Mouse (Mus musculus) neutrophil, adult 5-6 weeks (primary cell): ENCODE measurements around the gene Lck. TPM values are rescaled to one million over a fixed set of nuclear protein-coding genes. Genes with fewer than 3 reads are reported as not detected.

Experiments used
- ATAC-seq: fragments of 151-379, 151-347 bp; 2 replicates; pipeline ENCODE4 v1.8.0; 2017; ENCODE audit warnings: mild to moderate bottlenecking, moderate TSS enrichment; ENCODE audit not compliant: insufficient number of reproducible peaks, poor library complexity, low FRiP score, severe bottlenecking; ENCODE audit errors: extremely low read depth
- total RNA-seq: library from RNA; stranded (forward); fragments of 200-1000 nt; gene quantifications from 2 replicates; pipeline ENCODE4 v1.2.3, GENCODE M21; 2017

Gene Lck
- total RNA-seq, 1 experiment from 2014 or later, result 54.2 TPM

DNA sequence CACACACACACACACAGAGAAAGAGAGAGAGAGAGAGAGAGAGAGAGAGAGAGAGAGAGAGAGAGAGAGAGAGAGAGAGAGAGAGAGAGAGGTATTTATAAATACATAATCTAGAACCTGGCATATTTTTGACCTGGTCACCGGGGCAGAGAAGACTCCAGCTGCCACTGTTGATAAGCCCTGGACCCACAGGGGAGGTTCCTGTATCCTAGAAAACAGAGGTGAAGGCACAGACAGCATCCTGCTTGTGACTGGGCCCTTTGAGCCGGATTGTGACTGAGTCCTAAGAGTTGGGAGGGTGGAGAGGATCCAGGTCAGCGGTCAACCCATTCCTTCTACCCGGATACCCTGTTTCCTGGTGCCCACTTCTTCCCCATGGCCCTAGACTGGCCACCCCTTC lies 15.4 kb upstream of the Lck start:
- ATAC-seq, result no peak

DNA sequence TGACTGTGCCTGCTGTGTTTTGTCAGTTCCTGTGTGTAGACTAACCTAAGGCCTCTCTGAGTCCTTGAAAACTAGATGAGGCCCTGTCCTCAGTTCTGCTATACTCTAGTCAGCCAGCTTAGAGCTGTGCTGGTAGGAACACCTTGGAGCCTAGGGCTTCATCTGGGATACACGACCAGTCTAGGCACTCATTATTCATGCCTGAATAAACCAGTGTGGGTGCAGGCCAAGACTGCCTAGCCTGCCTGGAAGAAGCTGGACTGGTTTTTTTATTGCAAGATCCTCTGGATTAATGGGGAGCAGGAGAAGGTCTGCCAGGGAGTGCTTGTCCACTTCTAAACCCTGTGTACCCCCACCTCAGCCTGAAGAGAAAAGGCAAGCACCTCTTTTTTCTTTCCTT lies 13.5 kb upstream of the Lck start:
- no peak for ATAC-seq

DNA sequence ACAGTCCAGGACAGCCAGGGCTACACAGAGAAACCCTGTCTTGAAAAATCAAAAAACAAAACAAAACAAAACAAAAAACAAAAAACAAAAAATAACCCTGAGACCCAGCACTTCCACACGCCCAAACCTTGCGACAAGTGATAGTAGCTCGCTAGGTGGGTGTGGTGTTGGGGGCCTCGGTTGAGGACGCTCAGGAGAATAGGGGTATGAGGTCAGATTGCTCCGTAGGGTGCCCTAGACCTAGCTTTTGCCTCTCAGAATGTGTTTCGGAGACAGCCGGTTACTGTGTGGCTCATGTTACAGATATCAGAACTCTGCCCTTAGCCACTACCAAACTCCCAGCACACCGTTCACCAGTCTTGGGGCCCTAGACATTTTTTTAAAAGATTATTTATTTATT lies 12.3 kb upstream of the Lck start:
- no peak for ATAC-seq

DNA sequence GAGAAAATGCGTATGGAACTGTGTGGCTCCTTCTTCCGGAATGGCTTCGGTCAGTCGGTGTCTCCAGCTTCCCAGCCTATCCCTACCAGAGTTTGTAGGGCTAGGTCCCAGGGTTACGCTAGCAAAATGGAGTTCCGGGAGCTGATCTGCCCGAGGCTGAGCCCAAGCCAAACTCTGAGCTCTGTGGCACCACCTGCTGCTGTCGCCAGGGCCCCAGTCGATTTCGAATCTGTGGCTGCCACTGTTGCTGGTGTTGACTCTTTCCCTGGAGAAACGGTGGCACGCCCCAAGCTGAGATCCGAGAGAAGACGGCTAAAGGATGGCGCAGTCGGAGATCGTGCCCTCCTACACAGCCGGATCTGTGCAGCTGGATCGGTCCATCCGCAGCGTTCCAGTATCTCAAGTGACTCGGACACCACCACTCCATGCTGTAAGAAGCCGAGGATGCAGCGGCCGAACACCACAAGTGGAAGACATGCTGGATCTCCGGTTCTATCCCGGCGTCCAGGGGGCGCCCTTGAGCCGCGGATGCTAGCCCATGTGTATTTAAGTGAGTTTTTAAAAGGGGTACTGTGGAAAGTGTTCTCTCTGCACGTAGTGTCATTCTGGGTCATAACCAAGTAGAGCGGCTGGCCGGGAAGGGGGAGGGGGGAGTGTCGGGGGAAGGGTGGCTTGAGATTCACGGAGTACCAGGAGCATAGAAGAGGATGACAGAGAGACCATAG lies 11.6 kb upstream of the Lck start:
- ATAC-seq, result peak; percentile 78

DNA sequence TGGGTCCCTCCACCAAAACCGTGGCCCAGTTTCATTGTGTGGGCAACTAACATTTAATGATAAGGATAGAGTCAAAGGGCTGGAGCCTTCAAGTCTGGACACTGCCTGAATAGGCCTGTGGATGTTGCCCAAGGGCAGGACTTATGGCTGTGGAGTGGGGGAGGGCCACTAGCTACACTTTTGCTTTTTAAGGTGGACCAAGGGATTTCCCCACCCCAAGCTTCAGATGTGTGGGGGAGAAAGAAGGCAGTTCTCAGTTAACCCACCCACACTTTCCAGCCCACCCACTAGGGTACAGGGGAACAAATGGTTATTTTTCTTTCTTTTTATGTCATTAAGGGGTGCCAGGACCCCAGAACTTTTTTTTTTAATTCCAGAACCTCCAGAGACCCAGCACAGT lies 10.9 kb upstream of the Lck start:
- no peak for ATAC-seq

DNA sequence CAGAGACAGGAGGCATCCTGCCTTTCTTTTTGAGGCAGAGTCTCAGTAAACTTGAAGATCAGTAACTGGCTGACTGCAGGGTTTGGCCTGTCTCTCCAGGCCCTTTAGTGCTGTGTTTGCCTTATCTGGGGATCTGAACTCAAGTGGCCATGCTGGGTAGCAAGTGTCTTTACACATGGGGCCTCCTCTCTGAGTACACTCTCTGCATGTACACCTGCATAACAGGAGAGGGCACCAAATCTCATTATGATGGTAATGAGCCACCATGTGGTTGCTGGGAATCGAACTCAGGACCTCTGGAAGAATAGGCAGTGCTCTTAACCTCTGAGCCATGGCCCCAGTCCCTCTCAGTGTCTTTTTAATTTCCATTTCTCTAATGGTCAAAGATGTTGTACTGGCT lies 8.8 kb upstream of the Lck start:
- no peak for ATAC-seq

DNA sequence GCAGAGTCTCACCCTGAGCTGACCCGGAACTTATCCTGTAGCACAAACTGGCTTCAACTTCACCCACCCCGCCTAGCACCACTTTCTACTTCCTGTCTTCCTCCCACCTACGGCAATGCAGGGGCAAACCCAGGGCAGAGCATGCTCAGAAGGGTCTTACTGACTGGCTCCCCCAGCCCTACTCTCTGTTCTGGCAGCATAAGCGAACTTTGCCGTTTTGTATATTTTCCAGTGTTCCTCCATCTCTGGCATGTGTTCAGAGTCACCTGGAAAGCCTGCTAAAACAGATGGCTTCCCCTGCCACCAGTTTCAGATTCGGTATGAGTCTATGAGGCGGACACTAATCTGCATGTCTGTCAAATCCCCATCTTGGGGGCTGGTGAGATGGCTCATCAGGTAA lies 6.9 kb upstream of the Lck start:
- ATAC-seq, result 0 out of 2 replicates have a peak, but pooled peaks have one; percentile 14

DNA sequence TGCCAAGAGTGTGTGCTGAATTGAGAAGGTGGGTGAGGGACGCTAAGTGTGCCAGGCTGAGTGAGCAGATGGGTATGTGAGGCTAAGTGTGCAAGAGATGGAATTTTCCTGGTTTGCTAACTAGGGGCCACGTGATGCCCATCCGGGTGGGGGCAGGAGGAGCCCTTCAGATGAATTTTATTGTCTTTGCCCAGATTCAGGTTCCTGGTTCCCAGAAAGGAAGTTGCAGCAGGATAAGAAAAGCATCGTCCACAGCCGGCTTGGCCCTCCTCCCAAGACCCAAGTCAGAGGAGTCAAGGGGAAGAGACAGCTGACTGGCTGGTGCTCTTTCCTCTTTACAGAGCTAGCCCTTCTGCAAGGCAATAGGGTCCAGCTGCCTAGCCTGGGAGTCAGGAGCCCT lies 5.0 kb upstream of the Lck start, which contains the start of gene Fam167b:
TSS of gene Fam167b (minus strand) at position 84 of the 400 bp plus-strand sequence.
- ATAC-seq, result no peak

DNA sequence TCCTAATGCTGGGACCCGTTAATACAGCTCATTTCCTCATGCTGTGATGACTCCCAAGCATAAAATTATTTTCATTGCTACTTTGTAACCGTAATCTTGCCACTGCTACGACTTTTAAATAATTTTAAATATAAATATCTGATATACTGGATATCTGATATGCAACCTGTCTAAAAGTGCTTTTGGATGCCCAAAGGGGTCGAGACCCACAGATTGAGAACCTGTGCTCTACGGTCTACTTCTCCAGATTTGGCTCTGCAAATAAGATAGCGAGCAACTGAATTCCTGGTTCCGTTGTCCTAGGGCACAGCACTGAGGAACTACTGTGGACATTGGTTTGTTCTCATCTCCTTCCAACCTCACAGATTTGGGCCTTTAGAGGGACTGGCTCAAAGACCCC lies 4.2 kb upstream of the Lck start:
- ATAC-seq, result no peak

DNA sequence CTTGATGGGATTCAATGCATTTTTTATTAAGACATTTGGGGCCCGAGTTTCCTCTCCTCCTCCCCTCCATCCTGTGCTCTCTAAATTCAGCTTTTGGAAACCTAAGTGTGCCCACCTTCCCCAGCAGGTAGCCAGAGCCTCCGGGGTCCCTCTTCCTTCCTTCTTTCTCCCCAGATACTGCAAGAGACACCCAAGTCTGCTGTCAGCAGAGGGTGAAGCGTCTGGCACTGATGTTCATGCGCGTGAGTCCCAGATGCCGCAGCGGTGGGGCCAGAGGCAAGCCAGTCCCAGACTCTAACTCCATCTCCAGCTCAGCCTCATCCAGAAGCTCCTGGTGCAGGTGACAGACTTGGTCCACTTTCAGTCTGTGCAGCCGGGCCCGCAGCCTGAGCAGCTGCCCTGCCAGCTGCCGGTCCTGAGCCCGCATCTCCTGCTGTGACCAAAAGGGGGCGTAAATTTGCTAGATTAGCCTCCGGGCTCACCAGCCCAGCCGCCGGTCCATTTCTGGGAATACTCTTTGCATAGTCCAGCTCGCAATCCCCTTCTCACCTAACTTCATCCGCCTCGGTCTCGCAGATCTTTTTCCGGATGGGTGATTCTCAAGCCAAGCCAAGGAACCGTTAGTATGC lies 3.5 kb upstream of the Lck start:
- peak; percentile 23; the same call in 1 of the 2 replicates for ATAC-seq

DNA sequence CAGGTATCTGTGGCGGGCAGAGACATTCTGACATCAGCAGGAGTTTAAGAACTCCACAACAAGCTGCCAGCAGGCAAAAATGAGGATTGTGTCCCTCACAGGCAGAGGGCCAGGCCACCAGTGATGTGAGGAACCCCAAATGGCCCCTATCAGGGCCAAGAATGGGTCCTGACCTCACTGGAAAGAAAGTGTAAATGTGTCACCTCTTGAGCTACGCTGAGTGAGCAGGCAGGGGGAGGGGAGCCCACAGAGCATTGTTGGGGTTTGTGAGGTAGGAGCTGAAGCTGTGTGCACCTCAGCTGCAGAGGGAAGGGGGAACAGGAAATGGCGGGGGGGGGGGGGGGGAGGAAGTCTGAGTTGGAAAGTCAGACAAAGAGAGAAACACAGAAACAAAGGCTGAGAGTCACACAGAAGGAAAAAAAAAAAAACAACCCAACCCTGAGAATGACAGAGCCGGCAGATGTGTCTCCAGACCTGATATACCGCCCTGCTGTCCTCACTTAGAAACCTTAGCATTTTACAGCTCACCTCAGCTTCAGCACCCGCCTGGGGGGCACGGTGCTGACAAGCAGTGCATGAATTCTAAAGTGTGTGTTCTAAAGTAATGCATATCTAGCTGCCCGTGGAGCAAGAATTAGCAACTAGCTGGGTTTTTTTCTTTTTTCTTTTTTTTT lies 1.9 kb upstream of the Lck start:
- peak; percentile 88 for ATAC-seq

DNA sequence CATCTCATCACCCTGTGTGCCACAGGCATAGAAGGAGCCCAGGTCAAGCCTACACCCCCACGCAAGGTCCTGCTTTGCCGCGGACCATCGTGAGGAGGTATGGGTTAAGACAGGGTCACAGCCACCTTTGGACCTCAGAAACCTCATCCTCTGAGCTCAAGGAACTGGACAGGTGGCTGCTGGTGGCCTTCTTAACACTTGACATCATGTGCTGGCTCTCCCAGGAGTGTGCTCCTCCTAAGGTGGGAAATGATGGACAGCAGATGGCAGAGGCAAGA lies 409 bp downstream of the Lck start:
- ATAC-seq, result no peak

DNA sequence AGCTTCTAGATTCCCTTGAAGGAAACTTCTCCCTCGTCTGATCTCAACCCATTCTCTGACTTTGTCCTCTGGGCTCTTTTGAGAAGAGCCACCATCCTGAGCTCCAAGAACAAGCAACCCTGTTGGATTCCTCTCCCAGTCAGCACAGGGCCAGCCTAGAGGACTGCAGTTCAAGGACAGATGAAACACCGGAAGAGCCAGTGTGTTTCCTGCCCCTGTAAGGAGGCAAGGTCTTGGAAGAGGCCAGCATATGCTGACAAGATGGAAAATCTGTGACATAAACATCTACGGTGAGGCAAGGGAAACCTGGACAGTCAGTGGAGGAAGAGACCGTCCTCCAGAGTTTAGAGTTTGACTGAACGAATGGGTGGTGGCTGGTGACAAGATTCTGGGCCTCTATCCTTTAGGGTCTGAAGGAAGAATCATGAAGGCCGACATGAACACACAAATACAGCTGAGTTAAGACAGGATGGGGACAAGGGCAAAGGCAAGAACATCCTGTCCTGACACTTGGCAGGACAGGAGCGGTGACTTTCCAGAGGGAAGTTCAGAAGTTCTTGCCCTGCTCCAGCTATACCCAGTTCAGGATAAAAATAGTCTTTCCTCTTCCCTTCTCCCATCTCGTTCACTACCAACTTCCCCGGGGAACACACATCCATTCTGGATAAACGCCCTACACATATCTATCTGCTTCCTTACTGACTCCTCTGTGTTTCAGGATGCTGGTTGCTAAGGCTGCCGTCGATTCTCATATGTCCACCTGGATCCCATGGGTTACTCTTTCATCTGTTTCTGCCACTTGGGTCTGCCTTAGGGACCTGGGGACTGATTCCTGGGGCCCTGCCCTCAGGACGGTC lies 977 bp downstream of the Lck start:
- no peak for ATAC-seq

DNA sequence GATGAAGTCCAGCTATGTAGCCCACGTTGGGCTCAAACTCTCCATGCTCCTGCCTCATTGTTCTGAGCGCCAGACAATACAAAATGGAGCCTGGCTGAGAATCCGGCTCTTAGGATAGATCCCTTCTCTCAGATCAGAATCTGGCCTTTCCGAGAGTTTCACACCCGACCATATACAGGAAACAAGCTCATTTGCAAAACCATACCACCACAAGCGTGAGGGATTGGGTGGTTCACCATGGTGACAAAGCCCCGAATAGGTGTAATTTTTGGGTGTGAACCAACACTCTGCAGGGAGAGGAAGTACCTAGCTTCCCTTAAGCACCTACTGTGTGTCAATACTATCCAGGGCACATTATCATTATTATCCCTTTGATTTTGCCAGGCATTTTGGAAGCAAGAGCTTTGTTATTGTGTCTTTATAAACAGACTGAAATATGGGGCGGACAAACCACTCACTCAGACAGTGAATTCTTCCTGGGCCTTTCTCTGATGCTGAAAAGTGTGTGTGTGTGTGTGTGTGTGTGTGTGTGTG lies 1.8 kb downstream of the Lck start:
- no peak for ATAC-seq

DNA sequence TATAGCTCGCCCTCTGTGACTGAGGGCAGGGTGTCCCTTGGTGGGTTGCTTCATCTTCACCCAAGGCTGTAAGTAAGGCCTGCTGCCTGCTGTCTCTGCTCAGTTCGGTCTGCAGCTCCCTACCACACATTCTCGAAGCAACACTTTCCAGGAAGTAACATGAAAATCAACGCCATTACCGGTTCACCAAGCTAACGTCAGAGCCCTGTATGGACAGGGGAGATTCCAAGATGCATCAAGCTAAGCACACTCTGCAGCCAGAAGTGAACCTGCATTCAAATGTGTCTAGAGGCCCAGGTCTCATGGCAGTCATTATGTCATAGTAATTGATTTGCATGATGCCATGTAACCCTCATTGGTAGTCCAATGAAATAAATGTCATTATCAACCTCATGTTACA lies 3.4 kb downstream of the Lck start:
- ATAC-seq, result peak; percentile 5; the same call in 1 of the 2 replicates

DNA sequence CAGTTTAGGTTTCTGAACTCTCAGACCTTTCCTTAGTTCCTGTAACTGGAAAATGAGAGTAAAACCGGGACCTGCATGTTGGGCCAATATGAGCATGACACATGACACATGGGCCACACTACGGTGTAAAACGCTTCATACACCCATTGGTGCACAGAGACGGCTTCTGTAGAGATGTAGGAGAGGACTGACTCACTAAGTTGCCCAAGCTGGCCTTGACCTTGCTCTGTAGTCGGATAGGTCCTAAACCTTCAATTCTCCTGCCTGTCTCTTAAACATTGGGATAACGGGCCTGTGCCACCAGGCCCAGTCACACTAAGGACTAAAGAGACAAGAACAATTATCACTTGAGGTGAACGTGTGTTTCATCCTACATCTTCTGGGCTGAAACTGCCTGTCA lies 5.1 kb downstream of the Lck start:
- no peak for ATAC-seq

DNA sequence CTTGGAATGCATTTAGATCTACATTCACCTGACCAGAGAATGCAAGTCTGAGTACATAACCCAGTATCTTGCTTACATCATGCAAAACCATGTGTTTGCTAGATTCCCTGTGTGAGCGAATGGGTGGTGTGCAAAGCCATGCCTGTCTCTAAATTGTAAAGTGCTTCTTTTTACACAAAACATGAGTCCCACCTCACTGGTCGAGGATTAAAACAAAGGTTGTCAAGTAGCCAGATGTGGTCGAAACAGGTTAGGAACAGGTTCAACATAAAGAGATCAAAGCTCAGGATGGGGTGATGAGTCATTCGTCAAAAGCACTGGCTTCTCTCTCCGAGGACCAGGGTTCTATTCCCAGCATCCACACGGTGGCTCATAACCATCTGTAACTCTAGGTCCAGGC lies 8.3 kb downstream of the Lck start:
- no peak for ATAC-seq

DNA sequence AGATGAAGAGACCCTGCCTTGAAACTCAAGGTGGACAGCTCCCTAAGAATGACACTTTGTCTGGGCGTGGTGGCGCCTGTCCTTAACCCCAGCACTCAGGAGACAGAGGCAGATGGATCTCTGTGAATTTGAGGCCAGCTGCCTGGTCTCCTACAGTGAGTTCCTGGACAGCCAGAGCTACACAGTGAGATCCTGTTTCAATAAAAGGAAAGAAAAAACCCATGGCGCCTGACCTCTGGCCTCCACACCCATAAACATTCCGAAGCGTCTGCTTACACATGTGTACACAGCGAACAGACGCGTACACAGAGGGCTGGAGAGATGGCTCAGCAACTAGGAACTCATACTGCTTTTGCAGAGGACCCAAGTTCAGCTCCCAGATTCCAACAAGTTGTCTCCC lies 9.7 kb downstream of the Lck start:
- ATAC-seq, result no peak

DNA sequence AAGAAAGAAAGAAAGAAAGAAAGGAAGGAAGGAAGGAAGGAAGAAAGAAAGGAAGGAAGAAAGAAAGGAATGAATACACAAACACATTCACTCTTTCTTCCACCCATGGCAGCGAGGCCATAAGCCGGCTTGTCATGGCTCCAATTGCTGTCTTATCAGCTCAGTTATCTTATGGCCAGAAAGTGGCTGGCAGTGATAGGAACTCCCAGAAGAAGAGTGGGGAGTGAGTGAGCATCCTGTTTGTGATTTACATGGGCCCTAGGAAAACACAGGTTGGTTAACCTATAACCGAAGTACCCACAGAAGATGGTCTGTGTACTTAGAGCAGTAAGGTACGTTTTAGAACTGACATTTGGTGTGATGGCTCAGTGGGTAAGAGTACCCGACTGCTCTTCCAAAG lies 12.3 kb downstream of the Lck start:
- ATAC-seq, result no peak
